Mouse (Mus musculus) MEL-GATA-1-ER (cell line): Measurements from ENCODE around the gene Kcnip4.

Source experiments
- DNase-seq: peaks from one replicate; pipeline ENCODE4 v3.0.0-alpha.2; 2012; ENCODE audit warnings: low read depth; ENCODE audit errors: extremely low read depth

Kcnip4 gene

GRCm38 (mm10) chr5:48588014-48588413 lies 936.7 kb downstream of the Kcnip4 start:
- DNase-seq: no peak

GRCm38 (mm10) chr5:48583431-48583830 lies 941.3 kb downstream of the Kcnip4 start:
- DNase-seq: no peak

- DNase-seq: no peak
Observed at GRCm38 (mm10) chr5:48563996-48564587, 960.6 kb downstream of the Kcnip4 start.

- DNase-seq: peak; percentile 55
Observed at GRCm38 (mm10) chr5:48551753-48552152, 973.0 kb downstream of the Kcnip4 start.

GRCm38 (mm10) chr5:48545825-48546224 lies 978.9 kb downstream of the Kcnip4 start:
- DNase-seq: no peak

DNA sequence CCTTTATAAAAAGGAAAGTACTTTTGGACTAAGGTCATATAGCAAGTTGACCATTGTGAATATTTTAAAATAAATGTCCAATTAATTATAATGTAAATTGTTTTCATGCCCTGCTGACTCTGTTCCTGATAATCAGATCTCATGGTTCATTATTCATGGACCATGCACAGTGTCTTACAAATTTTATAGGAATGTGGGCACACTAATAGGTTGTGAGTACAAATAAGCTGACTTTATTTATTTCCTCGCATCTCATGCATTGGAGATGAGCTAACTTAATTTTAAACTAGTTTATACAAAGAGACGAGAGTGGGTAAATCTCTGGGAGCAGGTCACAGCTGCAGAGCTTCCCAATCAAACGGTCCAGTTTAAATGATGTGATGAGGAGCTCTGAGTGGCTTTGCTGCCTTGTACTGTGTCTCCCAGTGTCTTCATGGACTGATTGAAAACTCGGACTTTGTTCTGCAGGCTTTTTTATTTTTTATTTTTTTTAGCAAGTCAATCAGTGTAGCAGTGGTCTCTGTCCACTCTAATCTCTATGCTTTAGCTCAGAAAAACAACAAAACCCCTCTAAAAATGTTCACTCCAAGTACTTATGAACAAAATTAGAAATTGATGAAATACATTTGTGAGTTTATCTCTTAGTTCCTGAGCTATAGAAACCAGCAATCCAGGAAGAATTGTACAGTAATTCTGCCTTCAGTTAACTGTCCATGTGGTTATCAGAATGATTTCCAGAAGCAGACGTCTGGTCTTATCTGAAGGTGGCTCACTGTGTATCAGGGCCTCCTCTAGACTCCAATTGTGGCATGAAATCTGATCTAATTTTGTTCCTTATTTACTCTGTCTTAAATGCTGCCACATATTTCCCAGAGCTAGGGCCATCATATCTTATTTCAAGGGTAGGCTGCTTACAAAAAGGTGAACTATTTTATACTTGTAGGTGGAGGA lies 979.6 kb downstream of the Kcnip4 start:
- no peak for DNase-seq

GRCm38 (mm10) chr5:48518035-48518434 lies 1006.7 kb downstream of the Kcnip4 start:
- no peak for DNase-seq

DNA sequence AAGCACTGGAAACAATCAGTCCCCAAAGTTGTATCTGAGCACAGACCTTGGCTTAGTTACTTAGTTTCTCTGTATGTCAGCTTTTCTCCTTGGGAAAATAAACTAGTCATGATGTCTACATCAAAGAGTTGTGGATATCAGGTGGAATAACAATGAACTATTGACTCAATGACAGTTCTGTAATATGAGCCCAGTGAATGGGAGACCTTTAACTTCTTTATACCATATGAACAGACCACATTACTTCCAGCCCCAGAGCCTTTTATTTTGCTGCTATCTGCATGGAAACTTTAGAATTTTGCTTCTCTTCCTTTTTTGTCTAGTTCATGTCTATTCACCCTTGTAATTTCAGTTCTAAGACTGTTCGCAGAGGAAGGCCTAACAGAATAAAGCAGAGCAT lies 1011.4 kb downstream of the Kcnip4 start:
- DNase-seq: no peak

DNA sequence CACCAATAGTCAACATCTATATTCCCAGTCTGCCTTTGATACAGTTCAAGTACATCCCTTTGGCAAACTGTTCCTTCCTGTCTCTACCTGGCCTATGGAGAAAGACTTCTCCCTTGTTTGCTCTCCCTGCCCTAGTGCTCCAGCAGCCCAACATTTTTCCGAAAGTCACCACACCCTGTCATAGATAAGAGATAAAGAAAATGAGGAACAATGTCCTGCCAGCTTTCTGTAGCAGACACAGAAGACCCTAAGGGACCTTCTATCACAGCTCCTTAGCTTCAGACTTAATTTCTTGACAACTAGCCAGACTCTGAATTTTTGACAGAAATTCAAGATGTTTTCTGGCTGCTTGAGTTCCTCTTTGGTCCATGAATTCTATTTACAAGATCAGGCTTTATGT lies 1013.4 kb downstream of the Kcnip4 start:
- peak; percentile 30 for DNase-seq

DNA sequence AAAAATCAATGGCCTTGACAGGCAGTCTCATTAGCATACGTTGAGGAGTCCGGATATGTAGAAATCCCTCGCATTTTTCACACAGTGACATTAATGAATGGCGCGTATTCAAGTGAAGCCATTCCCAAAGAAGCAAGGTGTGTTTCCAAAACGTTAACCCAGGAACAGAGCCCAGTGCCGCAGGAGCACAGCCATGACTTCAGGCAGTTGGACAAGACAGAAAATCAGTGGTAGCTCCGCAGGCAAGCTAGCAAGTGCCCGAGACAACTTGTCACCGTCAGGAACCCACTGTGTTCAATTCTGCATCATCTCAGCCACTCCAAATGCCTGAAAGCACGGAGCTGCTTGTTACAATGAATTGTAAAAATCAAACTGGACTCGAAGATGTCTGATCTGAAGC lies 1014.5 kb downstream of the Kcnip4 start:
- no peak for DNase-seq

DNA sequence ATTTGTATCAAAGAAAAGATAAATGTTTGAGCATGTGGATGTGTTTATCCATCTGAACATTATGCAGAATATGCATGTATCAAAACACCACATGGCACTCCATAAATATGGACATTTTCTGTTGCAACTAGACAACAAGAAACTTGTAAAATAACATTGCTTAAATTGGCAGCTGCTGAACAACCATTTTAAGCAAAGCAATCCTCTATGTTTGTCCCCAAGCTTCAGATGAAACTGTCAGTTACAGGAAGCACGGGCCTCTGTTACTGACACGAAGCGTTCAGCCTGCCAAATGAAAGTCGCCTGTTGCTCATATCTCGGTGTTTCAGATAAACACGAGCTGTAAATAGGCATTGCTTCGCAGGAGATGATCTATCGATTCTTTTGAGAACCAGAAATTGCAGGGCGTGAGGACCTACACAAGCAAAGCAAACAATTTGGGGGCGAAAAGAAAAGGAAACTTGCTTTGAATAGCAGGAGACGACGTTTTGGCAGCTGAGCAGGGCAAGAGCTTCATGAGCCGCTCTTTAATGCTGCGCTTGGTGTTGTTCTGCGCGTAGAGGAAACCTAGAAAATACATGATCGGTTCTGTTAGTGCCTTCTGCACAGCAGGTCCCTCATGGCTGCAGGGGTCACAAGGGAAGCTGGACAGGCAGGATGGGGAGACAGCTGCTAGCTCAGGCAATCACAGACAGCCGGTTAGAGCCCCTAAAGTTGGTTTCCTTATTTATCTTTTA lies 1015.3 kb downstream of the Kcnip4 start:
- no peak for DNase-seq

- DNase-seq: no peak
Observed at GRCm38 (mm10) chr5:48503094-48503493, 1021.6 kb downstream of the Kcnip4 start.

DNA sequence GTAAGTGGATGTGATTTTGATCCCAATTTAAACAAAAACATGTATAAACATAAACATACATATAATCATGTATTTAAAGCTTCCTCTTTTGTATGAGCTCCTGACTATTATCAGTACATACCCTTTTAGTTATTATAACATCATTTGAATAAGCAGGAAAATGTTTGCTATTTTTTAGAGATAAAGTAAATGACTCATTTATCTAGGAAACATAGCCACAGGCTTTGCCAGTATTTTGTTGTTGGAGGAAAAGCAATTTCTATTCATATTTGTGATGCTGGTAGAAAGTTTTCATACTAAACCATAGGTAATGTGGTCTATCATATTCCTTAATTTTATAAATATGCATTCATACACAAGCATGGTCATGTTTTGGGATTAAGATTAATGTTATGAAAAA lies 1022.3 kb downstream of the Kcnip4 start:
- DNase-seq: no peak

DNA sequence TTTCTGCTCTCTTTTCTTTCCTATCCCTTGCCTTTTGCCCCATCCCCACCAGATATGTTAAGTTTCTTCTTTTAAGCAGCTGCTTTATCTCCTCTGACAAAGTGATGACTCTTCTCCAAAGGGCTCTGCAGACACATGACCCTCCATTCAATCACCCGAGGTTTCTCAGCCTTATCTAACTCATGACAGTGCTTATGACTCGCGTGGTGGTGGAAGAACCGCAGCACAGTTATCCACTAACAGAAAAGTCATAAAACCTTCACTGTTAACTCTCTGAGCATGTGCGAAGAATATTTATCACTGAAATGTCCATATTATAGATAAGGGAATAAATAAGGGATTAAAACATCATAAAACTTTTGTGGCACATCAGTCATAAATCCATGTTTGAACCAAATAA lies 1024.5 kb downstream of the Kcnip4 start:
- DNase-seq: no peak

DNA sequence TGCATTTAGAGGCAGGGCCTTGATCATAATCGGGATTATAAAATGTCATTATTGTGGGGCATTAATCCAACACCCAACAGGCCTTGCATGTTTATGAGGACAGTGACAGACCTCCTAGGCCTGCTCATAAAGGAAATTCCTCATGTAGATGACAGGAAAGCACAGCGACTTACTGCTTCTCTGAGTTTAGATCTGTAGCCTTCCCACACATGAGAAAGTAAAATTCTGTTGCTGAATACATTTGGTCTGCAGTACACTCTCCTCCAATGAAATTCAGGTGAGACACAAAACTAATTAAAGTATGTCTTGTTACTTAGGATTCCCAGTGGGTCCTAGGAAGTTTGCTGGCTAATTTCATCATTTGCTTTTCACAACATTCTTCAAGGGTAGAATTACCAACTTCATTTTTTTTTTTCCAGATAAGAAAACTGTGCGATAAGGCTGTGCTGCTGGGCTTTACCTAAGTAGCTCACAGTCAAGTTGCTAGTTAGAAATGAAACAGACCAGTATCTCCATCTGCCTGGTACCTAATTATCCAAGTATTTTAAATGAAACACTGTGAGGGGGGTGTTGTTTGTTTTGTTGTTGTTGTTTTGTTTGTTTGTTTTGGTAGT lies 1033.7 kb downstream of the Kcnip4 start:
- no peak for DNase-seq

- DNase-seq: no peak
Observed at GRCm38 (mm10) chr5:48489549-48490288, 1035.0 kb downstream of the Kcnip4 start.

- DNase-seq: no peak
Observed at GRCm38 (mm10) chr5:48483112-48483511, 1041.6 kb downstream of the Kcnip4 start.

- DNase-seq: no peak
Observed at GRCm38 (mm10) chr5:48460221-48460620, 1064.5 kb downstream of the Kcnip4 start.

GRCm38 (mm10) chr5:48448888-48449287 lies 1075.8 kb downstream of the Kcnip4 start:
- no peak for DNase-seq

DNA sequence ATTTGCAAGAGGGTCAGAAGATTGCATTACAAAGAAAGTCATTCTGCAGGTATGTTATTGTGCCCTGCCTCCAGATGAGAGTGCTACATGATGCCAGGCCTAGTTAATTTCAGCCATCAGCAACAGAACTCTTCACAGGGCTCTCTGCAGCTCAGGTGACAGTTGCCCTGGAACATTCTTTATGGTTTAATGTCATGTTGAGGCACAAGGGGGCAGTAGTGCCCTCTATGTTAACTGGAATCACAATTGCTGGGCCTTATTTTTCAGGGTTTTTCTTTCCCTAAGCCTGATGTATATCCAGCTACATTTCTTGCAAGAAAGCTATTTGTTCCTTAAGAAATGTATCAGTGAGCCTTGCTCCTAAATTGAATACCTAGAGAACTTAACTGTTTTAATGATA lies 1094.2 kb downstream of the Kcnip4 start:
- peak; percentile 12 for DNase-seq

- no peak for DNase-seq
Observed at GRCm38 (mm10) chr5:48421957-48422356, 1102.8 kb downstream of the Kcnip4 start.
